Mouse (Mus musculus): ENCODE data around the gene Tmco4.

The Tmco4 gene

DNA sequence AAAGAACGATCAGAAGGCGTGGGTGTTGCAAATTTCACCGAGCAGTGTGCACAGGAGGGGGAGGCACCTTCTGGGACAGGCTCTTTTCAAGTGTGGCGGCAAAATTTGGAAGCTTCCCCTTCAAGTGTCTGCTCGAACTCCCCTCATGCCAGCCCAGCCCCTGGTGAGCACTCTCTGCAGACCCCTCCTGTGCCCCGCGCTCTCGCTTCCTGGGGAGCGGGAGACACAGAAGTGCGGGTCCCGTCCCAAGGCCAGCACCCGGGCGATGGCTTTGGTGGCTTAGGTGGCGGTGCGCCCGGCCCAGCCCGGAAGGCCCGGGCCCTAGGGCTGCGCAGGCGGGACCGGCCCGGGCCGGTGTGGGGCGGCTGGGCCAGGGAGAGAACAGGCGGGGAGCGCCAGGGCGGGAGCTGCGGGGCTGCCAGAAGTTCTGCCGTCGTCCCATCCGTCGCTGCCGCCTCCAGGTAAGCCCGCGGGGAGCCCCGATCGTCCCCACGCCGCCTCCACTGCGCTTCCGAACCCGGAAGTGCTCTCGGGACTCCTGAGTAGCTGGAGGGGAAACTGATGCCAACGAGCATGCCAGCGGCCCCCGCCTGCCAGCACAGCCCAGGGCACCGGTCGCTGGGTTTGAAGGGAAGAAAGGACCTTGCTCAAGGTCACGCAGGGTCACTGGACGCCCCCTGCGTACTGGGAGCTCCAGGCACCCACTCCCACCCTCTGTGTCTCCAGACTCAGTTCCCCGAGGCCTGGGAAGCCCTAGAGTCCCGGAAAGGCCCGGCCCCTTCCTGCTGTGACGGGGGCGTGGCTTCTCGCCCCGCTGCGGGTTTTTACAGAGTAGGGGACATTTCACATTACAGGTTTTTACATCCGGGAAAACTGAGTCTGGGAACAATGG lies at the start of gene Tmco4:
Tmco4 (plus strand) TSS at position 62 of the 892 bp plus-strand sequence.
- DNase-seq: peak; percentile 29 to 33

DNA sequence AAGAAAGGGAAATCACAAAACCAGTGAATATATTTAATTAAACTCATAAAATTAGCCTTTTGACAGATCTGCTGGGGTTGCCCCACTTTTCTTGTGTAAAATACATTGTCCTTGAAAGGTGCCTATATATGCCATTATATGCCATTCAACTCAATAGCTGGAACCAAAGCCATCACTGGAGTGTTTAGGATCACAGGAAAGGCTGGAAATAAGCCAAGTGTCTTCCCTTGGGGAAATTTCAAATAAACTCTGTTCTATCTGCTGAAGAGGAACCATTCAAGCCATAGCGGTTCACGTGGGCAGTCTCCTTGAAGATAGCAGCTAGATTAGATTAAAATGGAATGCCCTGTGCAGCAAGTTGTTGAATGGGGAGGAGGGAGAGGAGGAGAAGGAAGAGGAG lies 47.1 kb upstream of the Tmco4 start:
- DNase-seq: no peak

DNA sequence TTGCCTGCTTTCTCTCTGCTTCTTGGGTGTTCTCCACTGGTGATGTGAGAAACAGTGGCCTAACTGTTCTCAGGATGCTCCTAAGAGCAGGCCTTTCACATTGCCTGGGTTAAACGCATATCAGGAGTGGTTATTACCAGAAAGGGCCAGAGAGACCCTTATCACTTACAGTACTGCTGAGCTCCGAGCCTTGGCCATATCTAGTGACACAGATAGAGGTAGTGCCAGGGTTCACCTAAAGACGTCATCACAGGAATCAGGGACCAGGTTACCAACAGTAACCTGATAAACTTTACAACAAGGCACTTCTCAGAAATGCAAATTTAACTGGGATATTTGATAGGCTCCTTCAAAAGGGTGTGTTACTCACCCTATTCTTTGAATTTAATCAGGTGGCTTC lies 38.8 kb upstream of the Tmco4 start:
- DNase-seq: no peak

- DNase-seq: no peak
Measured at GRCm38 (mm10) chr4:138934456-138935145, 38.1 kb upstream of the Tmco4 start.

DNA sequence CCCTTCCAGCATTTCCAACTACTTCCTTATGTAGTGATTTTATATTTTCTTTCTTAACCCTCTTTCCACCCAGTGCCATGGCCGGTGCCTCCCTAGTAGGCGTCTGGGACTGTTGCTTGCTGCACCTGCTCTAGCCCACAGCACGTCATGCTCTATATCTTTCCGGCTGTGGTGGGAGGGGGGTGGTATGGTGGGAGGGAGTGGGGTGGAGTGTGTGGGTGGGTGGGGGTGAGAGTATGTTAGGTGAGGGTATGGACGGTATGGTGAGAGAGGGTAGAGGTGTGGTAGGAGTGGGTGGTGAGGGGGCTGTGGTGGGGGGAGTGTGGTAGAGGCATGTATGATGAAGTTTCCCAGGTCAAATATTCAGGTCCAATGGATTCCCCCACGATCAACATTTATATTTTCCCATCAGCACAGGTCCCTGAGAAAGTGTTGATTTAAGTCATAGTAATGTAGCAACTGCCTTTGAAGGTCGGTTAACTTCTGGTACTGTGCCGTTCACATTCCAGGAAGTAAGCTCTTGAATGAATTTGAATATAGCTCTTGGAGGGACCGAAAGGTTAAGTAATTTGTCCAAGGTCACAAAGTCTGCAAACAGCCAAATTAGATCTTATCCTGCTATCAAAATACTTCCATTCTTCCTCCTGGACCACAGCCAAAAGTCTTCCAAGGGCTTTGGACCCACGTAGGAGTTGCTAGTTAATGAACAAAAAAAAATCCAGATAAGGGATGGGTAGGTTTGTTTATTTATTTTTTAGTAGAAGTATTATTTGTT lies 34.0 kb upstream of the Tmco4 start:
- no peak for DNase-seq

- no peak for DNase-seq
Measured at GRCm38 (mm10) chr4:138939481-138939880, 33.2 kb upstream of the Tmco4 start.

DNA sequence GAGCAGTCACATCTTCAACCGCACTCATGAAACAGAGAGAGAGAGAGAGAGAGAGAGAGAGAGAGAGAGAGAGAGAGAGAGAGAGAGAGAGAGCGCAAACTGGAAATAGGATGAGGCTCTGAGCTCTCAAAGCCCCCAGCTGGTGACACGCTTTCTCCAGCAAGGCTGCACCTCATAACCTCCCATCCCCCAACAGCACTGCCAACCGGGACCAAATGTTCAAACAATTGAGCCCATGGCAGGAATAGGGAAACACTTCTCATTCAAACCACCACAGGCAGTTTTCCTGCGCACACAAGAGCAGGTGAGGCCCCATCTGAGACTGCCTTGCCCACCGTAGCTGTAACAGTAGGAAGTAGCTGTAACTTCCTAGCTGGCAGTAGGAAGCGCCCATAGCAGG lies 31.3 kb upstream of the Tmco4 start:
- peak in 1 of 2 experiments; percentile 21 for DNase-seq

GRCm38 (mm10) chr4:138941966-138942365 lies 30.7 kb upstream of the Tmco4 start:
- no peak for DNase-seq

GRCm38 (mm10) chr4:138943730-138944129 lies 29.0 kb upstream of the Tmco4 start:
- peak in 1 of 2 experiments; percentile 43 for DNase-seq

- no peak for DNase-seq
Measured at GRCm38 (mm10) chr4:138948257-138948656, 24.4 kb upstream of the Tmco4 start.

- DNase-seq: no peak
Measured at GRCm38 (mm10) chr4:138958612-138959011, 14.1 kb upstream of the Tmco4 start.

GRCm38 (mm10) chr4:138959120-138959519 lies 13.6 kb upstream of the Tmco4 start:
- peak; percentile 35 to 57 for DNase-seq

DNA sequence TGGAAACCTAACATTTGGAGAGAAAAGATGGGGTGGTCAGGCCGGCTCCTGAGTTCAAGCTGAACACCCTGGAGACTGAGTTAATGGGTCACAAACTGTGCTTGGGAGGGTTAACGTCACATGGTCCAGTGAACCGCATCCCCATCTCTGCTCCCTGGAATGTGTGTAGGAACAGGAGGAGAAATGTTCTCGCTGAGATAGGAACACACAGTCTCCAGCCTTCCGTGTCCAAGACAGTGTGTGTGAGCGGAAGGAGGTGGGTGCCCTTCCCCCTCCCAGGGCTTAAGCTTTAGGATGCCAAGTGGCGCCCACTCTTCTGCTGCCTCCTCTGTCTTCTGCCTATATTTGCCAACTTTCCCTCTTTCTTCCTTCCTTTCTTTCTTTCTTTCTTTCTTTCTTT lies 12.8 kb upstream of the Tmco4 start:
- no peak for DNase-seq

DNA sequence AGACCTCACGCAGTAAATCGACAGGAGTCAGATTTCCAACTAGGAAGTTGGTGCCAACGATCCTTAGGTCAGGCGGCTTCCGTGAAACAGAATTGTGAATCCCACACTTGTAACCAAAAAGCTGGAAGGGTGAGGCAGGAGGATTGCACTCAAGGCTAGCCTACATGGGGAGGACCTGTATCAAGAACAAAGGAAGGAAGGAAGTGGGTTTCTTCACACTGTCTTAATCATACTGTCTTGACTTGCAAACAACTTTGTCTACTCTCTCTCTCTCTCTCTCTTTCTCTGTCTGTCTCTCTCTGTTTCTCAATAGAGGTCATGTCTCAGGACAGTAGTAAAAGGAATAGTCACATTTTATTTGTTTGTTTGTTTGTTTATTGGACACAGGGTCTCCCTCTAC lies 10.0 kb upstream of the Tmco4 start:
- DNase-seq: no peak

- DNase-seq: no peak
Measured at GRCm38 (mm10) chr4:138965871-138966270, 6.8 kb upstream of the Tmco4 start.

DNA sequence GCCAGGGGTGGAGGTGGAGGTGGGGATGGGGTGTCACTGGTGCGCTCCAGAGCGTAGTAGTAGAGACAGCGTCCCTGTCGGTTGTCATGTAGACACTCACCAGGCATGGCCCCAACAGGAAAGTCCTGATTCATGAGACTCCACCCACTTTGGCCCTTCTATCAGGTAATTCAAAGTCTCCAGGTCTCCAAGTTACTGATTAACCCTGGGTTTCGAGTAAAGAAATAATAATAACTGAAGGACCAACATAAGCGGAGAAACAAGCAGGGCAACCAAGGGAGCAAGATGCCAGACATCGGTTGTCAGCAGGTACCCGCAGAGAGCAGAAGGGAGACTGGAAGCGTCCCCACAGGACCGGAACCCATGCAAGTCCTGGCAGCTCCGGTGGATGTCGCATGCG lies 5.8 kb upstream of the Tmco4 start, which contains the start of gene Rnf186:
Rnf186 (plus strand) TSS at position 247 of the 400 bp plus-strand sequence.
- no peak for DNase-seq

DNA sequence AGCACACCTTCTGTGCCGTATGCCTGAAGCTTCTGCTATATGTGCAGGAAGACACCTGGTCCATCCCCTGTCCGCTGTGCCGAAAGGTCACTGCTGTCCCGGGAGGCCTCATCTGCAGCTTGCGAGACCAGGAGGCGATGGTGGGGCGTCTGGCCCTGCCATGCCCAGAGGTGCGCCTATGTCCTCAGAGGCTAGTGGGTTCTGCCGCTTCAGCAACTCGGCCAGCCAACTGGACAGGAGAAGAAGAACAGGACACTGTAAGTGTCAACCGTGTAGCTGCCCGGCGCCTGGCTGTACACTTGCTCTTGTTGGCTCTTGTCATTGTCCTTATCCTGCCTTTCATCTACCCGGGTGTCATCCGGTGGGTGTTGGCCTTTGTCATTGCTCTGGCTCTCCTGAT lies 5.2 kb upstream of the Tmco4 start:
- no peak for DNase-seq

- DNase-seq: no peak
Measured at GRCm38 (mm10) chr4:138968772-138969556, 3.7 kb upstream of the Tmco4 start.

DNA sequence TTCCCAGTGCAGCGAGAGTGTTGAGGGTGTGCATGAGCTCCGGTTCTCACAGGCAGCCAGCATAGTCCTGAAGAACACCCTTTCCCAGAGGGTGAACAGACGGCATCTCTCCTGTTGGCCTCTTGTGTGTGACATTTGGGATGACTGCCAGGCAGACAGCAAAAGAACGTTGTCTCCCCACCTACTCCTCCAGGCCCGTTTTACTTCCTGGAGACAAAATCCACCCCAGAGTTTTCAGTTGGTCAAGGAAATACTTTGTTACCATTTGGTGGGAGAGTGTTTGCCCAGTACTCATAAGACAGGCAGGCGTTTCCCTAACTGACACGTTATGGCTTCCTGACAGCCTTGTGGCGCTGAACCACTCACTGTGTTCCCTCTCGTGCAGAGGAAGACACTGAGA lies 3.0 kb upstream of the Tmco4 start:
- peak; percentile 9 to 14 for DNase-seq

DNA sequence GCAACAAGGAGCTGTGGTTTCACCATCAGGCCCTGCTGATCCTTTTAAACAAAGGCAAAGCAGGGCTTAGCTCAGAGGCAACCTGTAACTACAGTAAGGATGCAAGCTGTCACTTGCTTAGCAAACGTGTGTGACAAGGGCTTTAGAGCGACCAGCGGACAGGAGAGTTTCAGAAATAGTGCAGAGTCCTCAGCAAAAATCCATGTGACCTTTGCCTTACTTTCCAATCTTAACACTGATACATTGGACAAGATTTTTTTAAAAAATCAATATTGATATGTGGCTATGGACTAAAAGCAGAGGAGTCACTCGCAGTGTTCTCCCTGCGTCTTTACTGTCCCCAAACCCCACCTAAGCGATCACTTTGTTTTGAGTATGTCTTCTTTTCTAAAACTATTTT lies 1.3 kb upstream of the Tmco4 start:
- no peak for DNase-seq

GRCm38 (mm10) chr4:138972139-138972826 lies 405 bp upstream of the Tmco4 start:
- peak; percentile 13 to 29 for DNase-seq

DNA sequence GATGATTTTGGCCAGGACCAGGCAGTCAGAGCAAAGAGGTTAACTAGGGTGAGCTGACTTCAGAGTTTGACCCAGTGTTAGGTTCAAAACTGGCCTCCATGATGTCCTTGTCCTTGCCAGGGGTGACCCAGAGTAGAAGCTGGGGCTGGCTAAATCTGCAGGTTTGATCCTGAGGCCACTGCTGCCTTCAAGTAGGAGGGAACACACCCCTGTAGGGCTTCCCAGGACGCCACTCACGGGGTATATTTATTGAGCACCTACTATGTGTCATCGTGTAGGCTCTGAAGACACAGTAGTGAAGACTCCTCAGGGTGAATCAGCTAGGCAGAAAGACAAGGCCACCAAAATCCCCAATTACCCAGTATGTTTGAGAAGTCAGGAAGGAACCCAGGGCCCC lies 1.0 kb downstream of the Tmco4 start:
- DNase-seq: no peak
